Mouse (Mus musculus) cerebellum, adult 2 months (tissue): ENCODE data around the gene Nr1h2.

Source experiments
- CTCF ChIP-seq: fragments of 200-500 bp; IDR thresholded peaks from 2 replicates; pipeline ENCODE4 v1.5.1; 2011; ENCODE audit warnings: low read depth, mild to moderate bottlenecking, control low read depth, low read length, moderate library complexity, borderline replicate concordance; ENCODE audit not compliant: insufficient read depth
- POLR2A ChIP-seq: fragments of 200-500 bp; IDR thresholded peaks from 2 replicates; pipeline ENCODE4 v1.6.1; 2011; ENCODE audit warnings: low read length, control low read depth, borderline replicate concordance; ENCODE audit not compliant: insufficient read depth

DNA sequence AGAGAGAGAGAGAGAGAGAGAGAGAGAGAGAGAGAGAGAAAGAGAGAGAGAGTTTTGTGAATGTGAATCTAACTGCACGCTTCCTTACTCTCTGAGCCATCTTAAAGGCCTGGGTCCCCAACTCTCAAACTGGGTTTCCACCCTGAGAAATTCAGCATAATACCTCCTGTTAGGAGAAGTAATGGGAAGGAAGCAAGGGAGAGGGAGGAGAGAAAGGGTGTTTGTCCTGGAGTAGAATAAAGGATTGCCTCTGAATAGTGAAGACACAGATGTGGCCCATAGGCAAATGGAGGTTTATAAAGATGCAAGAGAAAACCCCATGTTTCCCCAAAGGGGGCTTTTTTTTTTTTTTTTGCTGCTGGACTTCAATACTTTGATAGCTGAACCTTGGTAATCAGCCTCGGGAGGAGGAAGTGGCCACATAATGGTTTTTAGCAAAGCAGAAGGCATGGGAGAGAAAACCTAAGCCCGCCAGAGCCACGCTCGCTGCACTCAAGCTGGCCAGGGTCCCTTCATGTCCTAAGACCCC is 19.3 kb upstream of the Nr1h2 start:
- TF ChIP-seq CTCF (no peak), POLR2A (no peak)
